Mouse (Mus musculus) kidney, adult 8-10 months (tissue): Measurements from ENCODE around the gene Nutf2-ps1.

ENCODE experiments used
- DNase-seq, 2 experiments: peaks; one replicate each; pipeline ENCODE4 v3.0.0; 2022

Gene Nutf2-ps1

DNA sequence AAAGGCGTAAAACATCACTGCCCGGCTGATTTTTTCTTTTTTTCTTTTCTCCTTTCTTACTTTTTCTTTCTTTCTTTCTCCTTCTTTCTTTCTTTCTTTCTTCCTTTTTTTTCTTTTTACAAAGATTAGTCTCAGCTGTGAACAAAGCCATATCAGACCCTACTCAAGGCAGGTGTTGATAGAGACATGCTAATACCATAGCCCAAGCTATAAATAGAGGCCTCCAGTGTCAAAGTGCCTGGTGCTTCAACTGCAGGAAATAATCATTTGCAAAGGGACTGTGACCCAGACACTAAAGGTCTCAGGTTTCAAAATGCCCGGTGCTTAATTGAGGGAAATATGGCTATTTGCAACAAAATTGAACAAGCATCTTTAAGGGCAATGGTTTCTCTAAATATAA, 20.3 kb downstream of the Nutf2-ps1 start:
- DNase-seq = no peak

DNA sequence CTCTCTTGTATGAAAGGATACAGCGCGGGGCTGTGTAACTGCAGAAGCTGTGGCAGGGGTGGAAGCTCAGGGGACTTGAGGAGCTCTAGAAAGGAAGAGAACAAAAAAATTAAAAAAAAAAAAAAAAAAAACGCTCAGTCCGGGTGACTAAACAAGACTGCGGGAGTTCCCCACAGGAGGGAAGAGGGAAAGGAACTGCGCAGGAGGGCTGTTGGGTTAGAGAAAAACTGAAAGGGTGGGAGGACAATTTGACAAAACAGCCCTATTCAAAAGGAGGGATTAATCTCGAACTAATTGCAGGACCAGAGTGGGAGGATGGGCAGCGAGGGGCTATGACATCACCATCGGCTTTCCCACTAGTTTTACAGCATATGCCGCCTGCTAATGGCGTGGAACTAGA, 21.0 kb downstream of the Nutf2-ps1 start:
- DNase-seq = no peak

DNA sequence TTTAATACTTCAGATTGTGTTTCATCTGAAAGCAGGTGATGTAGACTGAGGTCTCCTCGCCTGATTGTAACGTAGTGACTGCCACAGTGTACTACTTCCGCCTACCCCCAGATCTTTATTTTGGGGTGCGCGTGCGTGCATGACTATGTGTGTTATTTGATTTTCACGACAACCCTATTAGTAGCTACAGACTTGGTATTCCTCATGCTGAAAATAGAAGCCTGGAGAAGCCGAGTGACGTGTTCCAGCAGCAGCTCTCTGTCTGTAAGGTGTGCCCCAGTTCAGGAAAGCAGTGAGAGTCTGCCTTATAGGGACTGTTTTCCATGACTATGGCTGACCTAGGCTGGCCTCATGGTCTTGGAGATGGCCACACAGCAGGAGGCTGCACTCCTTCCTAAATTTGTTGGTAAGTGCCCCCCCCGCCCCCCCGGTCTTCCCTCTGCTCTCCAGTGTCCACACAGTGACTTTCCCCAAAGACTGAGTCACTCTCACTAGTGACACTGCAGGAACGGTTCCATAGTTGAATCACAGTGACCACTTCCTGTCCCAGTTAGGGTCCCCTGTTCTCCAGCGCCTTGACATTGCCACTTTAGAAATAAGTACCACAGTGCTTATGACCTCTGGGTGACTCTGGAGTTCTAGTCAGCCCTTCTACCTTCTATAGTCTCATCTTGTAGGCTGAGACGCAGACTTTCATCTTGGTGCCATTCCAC, 23.1 kb downstream of the Nutf2-ps1 start:
- DNase-seq = no peak

DNA sequence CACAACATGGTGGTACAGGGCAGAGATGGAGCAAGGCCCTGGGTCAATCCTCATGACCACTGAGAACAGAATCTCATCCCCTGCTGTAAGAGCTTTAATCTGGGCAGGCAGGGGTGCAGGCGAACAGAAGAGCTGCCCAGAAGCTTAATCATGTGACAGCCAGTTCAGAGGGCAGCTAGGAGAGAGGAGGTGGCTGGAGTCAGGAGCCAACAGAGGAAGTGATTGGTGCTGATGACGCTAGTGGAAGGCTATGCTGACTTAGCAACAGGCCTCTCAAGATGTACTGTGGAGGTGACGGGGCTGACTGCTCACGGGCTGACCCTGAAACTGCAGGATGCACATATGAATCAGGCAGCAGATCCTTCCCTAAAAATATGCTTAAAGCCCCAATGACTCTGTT, 24.7 kb downstream of the Nutf2-ps1 start:
- peak; percentile 67 to 68 for DNase-seq

GRCm38 (mm10) chr19:53560436-53560835, 28.4 kb downstream of the Nutf2-ps1 start:
- DNase-seq = no peak

DNA sequence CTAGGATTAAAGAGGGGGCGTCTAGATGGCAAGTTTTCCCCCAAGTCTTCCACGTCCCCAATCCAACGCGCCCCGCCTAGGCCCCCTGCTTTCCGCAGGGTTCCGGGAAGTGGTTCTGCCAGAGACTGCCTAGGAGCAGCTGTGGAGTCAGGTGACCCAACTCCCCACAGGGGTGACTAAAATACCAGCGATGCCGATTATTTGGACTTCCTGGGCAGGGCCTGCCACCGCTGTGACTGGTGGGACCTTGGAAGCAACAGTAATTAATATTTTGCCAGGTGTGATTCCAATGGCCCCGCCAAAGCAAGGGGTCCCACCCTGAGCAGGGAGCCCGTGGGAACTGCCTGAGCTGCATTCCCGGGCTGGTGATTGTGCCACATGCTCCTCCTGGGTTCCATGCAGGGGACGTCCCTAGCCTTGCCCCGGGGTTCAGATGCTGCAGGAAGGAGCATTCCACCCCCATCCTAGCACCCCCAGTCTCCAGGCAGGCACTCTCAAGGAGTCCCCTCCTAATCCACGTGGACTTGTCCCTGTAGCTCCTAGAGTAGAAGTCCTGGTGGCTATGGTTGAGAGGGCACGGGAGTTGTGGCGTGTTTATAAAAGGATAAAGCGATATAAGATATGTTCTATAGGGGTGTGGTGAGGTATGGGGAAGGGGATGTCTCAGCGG, 31.5 kb downstream of the Nutf2-ps1 start:
- DNase-seq = peak in 1 of 2 experiments; percentile 29

GRCm38 (mm10) chr19:53556841-53557240, 32.0 kb downstream of the Nutf2-ps1 start:
- no peak for DNase-seq

DNA sequence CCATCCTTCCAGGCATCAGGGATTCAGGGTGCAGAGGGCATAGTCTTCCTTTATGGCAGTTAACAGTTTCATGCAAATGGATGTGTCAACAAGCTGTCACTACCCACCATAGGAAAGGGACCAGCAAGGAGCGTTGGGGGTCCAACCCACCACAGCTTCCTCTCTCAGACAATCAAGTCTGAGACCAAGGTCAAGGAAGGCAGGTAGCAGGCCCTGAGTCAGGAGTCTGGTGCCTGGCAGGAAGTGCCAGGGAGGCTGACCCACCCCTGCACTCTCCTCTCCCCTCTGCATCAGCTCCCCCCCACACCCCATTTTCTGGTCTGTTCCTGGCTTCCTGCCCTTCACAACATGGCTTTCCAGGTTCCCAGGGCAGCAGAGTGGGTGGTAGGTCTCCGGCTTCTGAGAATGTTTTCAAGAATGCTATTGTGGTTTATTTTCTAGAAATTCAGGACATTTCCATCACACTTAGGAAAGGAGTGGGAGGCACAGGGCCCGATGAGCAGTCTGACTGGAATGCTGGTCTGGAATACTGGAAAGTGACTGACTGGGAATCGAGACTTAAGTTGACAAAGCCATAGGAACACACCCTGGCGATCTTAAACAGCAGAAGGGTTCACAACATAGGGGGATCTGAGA, 33.8 kb downstream of the Nutf2-ps1 start:
- DNase-seq = no peak

GRCm38 (mm10) chr19:53554402-53554801, 34.5 kb downstream of the Nutf2-ps1 start:
- peak; percentile 64 to 77 for DNase-seq

- DNase-seq = no peak
These were observed 36.1 kb downstream of the Nutf2-ps1 start for GRCm38 (mm10) chr19:53552795-53553194.

- no peak for DNase-seq
These were observed 36.6 kb downstream of the Nutf2-ps1 start for GRCm38 (mm10) chr19:53552216-53552786.

- no peak for DNase-seq
These were observed 37.9 kb downstream of the Nutf2-ps1 start for GRCm38 (mm10) chr19:53550972-53551371.

GRCm38 (mm10) chr19:53547597-53547996, 41.3 kb downstream of the Nutf2-ps1 start:
- DNase-seq = no peak

DNA sequence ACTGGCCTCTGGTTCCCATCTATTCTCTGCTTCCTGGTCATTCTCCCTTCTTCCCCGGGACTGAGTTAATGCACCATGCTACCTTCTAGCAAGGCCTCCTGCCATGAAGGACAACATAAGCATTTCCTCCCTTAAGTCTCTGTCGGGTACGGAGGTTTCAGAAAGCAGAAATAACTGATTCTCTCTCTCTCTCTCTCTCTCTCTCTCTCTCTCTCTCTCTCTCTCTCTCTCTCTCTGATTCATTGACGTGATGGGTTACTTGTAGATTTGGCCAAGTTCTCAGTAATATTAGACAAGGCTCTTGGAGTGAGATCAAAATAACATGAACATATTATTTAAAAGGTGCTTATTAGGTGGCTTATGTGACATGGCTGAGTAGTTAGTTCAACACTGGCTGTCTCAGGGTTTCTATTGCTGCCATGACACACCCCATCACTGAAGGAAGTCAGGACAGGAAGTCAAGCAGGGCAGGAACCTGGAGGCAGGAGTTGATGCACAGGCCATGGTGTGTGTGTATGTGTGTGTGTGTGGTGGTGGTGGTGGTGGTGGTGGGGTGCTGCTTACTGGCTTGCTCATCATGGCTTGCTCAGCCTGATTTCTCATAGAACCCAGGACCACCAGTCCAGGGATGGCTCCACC, 43.8 kb downstream of the Nutf2-ps1 start:
- no peak for DNase-seq

DNA sequence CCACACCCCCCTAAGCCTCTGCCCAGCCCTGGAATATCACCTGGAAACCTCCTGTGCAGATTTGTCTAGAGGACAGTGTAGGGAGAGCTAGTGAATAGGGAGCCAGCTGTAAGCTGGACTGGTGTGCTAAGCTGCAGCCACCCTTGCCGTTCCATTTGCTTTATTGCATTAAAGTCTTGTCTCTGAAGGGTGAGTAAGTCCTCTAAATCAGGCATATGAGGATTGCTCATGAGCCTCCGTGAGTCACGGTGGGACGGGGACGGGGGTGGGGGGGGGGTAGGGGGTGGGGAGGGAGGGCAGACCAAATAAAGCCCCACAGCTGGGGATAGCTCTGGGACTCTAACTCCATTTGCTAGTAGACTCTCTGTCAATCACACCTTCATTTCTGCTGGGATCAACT, 45.3 kb downstream of the Nutf2-ps1 start:
- no peak for DNase-seq

GRCm38 (mm10) chr19:53539296-53539695, 49.6 kb downstream of the Nutf2-ps1 start:
- DNase-seq = no peak

DNA sequence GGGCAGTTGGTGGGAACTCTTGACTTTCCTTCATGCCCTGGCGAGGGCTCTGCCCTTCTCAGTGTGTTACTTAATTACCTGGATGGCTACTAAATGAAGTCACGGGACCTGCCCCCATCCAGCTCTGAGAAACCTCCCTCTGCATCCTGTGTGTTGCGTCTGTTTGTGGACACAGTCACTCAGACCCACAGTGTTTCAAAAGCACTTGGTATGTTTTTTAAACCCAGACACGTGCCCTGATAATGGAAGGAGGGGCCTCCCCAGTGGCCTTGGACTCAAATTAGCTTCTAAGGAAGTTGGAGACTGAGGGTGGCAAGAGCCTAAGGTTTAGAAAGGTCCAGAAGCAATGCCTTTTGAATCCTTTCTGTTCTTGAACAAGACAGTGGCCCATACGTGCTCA, 50.1 kb downstream of the Nutf2-ps1 start:
- peak in 1 of 2 experiments; percentile 45 for DNase-seq
